Comparison of ENCODE assay signal across 11 mouse cellular contexts in genomic region chr13:95887375-95887774, GRCm38 (mm10).
"Had no signal": no experiment of that assay in that cellular context is flagged by ENCODE, and none has a peak within 500 bp of the region (broad histone marks: within the 10 kb centered on the region; RNA-seq: fewer than 3 reads in every experiment).

No protein-coding gene starts in this region.

- H3K36me3 ChIP-seq: intestine, embryonic 15.5 days; limb, embryonic 10.5 days; neural tube, embryonic 15.5 days had no signal

- H3K9me3 ChIP-seq: intestine, embryonic 15.5 days; limb, embryonic 10.5 days; midbrain, embryonic 10.5 days; neural tube, embryonic 15.5 days had no signal

- H3K4me2 ChIP-seq: intestine, embryonic 15.5 days; neural tube, embryonic 15.5 days had no signal

- H3K27ac ChIP-seq: intestine, embryonic 15.5 days; limb, embryonic 10.5 days; liver, embryonic 14.5 days; midbrain, embryonic 10.5 days; neural tube, embryonic 15.5 days; stomach, postnatal 0 days had no signal

- DNase-seq: lung, adult 2 months; lung, postnatal 36 days; midbrain, embryonic 14.5 days had no signal

- H3K4me3 ChIP-seq: intestine, embryonic 15.5 days; limb, embryonic 10.5 days; midbrain, embryonic 10.5 days; myocyte; neural tube, embryonic 15.5 days had no signal

- H3K27me3 ChIP-seq: intestine, embryonic 15.5 days had no signal

- H3K9ac ChIP-seq: intestine, embryonic 15.5 days; liver, embryonic 14.5 days; neural tube, embryonic 15.5 days had no signal

- ATAC-seq: intestine, embryonic 15.5 days; lung, postnatal 0 days had no signal
